Mouse (Mus musculus) bone marrow, adult 2 months (tissue): ENCODE measurements around the gene Hyal3. TPM values are rescaled to one million over a fixed set of nuclear protein-coding genes. Genes with fewer than 3 reads are reported as not detected.
A peak's percentile ranks its signal among the peaks of the same experiment; 100 is the strongest.

ENCODE experiments used
- H3K27ac ChIP-seq: fragments of 200-500 bp; 2 replicates; pipeline ENCODE4 v1.5.1; 2012; ENCODE audit warnings: low read depth, mild to moderate bottlenecking, control low read depth, inconsistent platforms, low read length; ENCODE audit not compliant: control insufficient read depth, poor library complexity, insufficient read depth
- H3K4me1 ChIP-seq: fragments of 200-500 bp; 2 replicates; pipeline ENCODE4 v1.6.1; 2011; ENCODE audit warnings: low read length; ENCODE audit not compliant: control insufficient read depth, insufficient read depth
- H3K4me3 ChIP-seq: fragments of 200-500 bp; replicated peaks from 2 replicates; pipeline ENCODE3; 2011; ENCODE audit warnings: mild to moderate bottlenecking, low read depth, low read length, control low read depth; ENCODE audit not compliant: control insufficient read depth
- CTCF ChIP-seq: fragments of 200-500 bp; IDR thresholded peaks from 2 replicates; pipeline ENCODE4 v1.5.1; 2011; ENCODE audit warnings: low read length, control low read depth; ENCODE audit not compliant: control insufficient read depth, insufficient read depth
- POLR2A ChIP-seq: fragments of 200-500 bp; IDR thresholded peaks from 2 replicates; pipeline ENCODE4 v1.6.1; 2011; ENCODE audit warnings: low read depth, mild to moderate bottlenecking, control low read depth, low read length, borderline replicate concordance; ENCODE audit not compliant: control insufficient read depth
- WGBS: fragments of 180-500 bp; shearing (Covaris S2); methylation state at CpG from one replicate; pipeline ENCODE4 v1.1.7; 2018; 5-methylcytosine and 5-hydroxymethylcytosine counted together
- polyA plus RNA-seq: library from polyadenylated mRNA; stranded (reverse); fragments of >200 nt; gene quantifications from 2 replicates; pipeline ENCODE4 v1.2.4, GENCODE M21; 2011; ENCODE audit warnings: low replicate concordance; ENCODE audit not compliant: missing spikeins, insufficient read depth, insufficient read length

The Hyal3 gene
- polyA plus RNA-seq, 1 experiment = 2.8 TPM

GRCm38 (mm10) chr9:107632478-107632877 lies 51.9 kb downstream of the Hyal3 start:
- no peak for TF ChIP-seq CTCF
- TF ChIP-seq POLR2A = peak; percentile 67
- H3K27ac ChIP-seq = peak overlapping the region; percentile 96
- peak overlapping the region; percentile 85 for H3K4me3 ChIP-seq
- 29% methylated on average over 6 of the region's 6 CpGs for WGBS
- peaks cover 12% of the 10 kb centered on the region; the same call in 1 of the 2 replicates for H3K4me1 ChIP-seq

- Histone ChIP-seq H3K27ac (peak overlapping the region; percentile 96), H3K4me3 (peak overlapping the region; percentile 85), H3K4me1 (peaks cover 6% of the 10 kb centered on the region; the same call in 1 of the 2 replicates)
- TF ChIP-seq CTCF = no peak
- peak; percentile 96 for TF ChIP-seq POLR2A
- under 1% methylated on average over 33 of the region's 33 CpGs for WGBS
Measured at GRCm38 (mm10) chr9:107633091-107633660, 52.6 kb downstream of the Hyal3 start.

- TF ChIP-seq CTCF = no peak
- H3K27ac ChIP-seq = peak overlapping the region; percentile 96
- peaks cover 4% of the 10 kb centered on the region; the same call in 1 of the 2 replicates for H3K4me1 ChIP-seq
- WGBS = 1% methylated on average over 15 of the region's 15 CpGs
- H3K4me3 ChIP-seq = peak overlapping the region; percentile 85
Measured at GRCm38 (mm10) chr9:107633661-107634405, 53.2 kb downstream of the Hyal3 start.

- under 1% methylated on average over 35 of the region's 35 CpGs for WGBS
- TF ChIP-seq CTCF = no peak
- TF ChIP-seq POLR2A = no peak
- Histone ChIP-seq H3K4me3 (peak overlapping the region; percentile 85), H3K27ac (peak overlapping the region; percentile 96), H3K4me1 (peaks cover 4% of the 10 kb centered on the region; the same call in 1 of the 2 replicates)
Measured at GRCm38 (mm10) chr9:107634406-107635278, 54.0 kb downstream of the Hyal3 start.

GRCm38 (mm10) chr9:107635279-107636028 lies 54.8 kb downstream of the Hyal3 start, which contains the start of gene Gnai2:
TSS of gene Gnai2 (minus strand) at chr9:107635367.
- Histone ChIP-seq H3K4me1 (peaks cover 4% of the 10 kb centered on the region; the same call in 1 of the 2 replicates), H3K4me3 (peak within 1 kb of the TSS; percentile 85), H3K27ac (peak within 1 kb of the TSS; percentile 96)
- 2% methylated on average over 38 of the region's 38 CpGs for WGBS
- TF ChIP-seq CTCF (no peak), POLR2A (peak; percentile 85)

Other genes with a start within 250 kb of the Hyal3 start
- 18.2 and 30.2 TPM in 2 replicates for gene Hemk1, start 242.5 kb upstream of the Hyal3 start, polyA plus RNA-seq
- gene 6430571L13Rik, start 240.2 kb upstream of the Hyal3 start, polyA plus RNA-seq = not detected in 2 replicates
- gene Cacna2d2, start 181.2 kb upstream of the Hyal3 start, polyA plus RNA-seq = not detected in 2 replicates
- gene Tmem115, start 46.9 kb upstream of the Hyal3 start, polyA plus RNA-seq = 2.2 and 6.6 TPM in 2 replicates
- 6.0 and 10.3 TPM in 2 replicates for gene Cyb561d2, start 38.6 kb upstream of the Hyal3 start, polyA plus RNA-seq
- 9.3 and 24.6 TPM in 2 replicates for gene Nprl2, start 38.6 kb upstream of the Hyal3 start, polyA plus RNA-seq
- gene Zmynd10, start 33.5 kb upstream of the Hyal3 start, polyA plus RNA-seq = not detected in 2 replicates
- 31.3 and 32.3 TPM in 2 replicates for gene Rassf1, start 29.3 kb upstream of the Hyal3 start, polyA plus RNA-seq
- 15.0 and 22.1 TPM in 2 replicates for gene Tusc2, start 17.6 kb upstream of the Hyal3 start, polyA plus RNA-seq
- gene Hyal2, start 12.9 kb upstream of the Hyal3 start, polyA plus RNA-seq = 6.8 and 7.2 TPM in 2 replicates
- 2.9 and 8.5 TPM in 2 replicates for gene Hyal1, start 3.9 kb upstream of the Hyal3 start, polyA plus RNA-seq
- gene Naa80, start 1.9 kb upstream of the Hyal3 start, polyA plus RNA-seq = 14.9 and 34.9 TPM in 2 replicates
- gene Ifrd2, start 6.8 kb downstream of the Hyal3 start, polyA plus RNA-seq = 172 and 173 TPM in 2 replicates
- gene Sema3b, start 28.4 kb downstream of the Hyal3 start, polyA plus RNA-seq = 2.1 TPM in 1 of 2 replicates, not detected in the other
- gene Gnai2, start 54.5 kb downstream of the Hyal3 start, polyA plus RNA-seq = 198 and 273 TPM in 2 replicates
- 1.8 and 4.7 TPM in 2 replicates for gene Slc38a3, start 88.7 kb downstream of the Hyal3 start, polyA plus RNA-seq
- gene Gnat1, start 98.9 kb downstream of the Hyal3 start, polyA plus RNA-seq = not detected in 2 replicates
- 3.6 and 5.0 TPM in 2 replicates for gene Sema3f, start 129.7 kb downstream of the Hyal3 start, polyA plus RNA-seq
- 97.6 and 118 TPM in 2 replicates for gene Rbm5, start 190.2 kb downstream of the Hyal3 start, polyA plus RNA-seq